19 mouse cellular contexts compared by ENCODE assay signal in the genomic region with DNA sequence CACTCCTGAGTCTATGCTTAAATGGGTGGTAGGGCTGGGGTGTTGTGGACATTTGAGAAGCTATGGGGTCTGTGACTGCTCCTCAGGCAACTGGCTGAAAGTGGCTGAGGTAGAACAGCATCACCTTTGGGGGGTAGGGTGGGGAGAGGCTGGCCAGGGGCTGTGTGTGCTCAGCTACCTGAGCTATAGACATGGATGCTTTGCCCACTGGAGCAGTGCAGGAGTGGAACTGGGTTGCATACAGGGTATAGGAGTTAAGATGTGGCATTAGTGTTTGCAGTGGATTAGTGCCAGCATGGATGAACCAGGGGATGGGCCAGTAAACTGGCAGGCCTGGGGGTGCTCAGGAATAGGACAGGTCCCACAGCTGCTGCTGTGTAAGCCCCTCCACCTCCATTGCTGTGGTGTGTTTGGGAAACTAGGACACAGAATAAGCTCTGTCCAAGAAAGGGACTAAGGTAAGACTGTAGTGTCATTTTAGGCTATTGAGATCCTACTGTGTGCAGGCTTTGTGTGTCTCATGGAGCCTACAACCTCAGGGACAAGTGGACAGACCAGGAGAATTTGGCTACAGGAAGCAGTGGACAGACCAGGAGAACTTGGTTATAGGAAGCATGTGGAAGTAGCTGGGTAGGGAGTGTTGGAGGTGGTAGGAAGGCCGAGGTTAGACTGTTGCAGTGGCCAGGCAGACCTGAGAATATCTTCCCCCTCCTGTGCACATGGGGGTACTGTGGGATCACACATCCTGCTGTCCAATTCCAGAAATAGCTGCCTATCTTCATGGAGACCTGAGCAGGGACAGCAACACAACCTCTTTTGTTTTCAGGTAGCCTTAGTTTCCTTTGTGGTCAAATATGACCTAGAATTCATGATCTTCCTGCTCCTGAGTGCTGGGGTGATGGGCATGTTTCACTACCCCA. TPM values are rescaled to one million over a fixed set of nuclear protein-coding genes. Genes with fewer than 3 reads are reported as not detected.
A peak's percentile ranks its signal among the peaks of the same experiment; 100 is the strongest.
DNase-seq lines count a peak whose midpoint lies in the region; ATAC-seq and TF ChIP-seq lines count a peak whose summit lies in the region.
"Had no signal": no experiment of that assay in that cellular context is flagged by ENCODE, and none has a peak within 500 bp of the region (broad histone marks: within the 10 kb centered on the region; RNA-seq: fewer than 3 reads in every experiment).

No protein-coding gene starts in this region.

- WGBS in kidney, embryonic 15.5 days, result 64% methylated on average over 1 of the region's 1 CpGs
- WGBS in liver, embryonic 11.5 days, result 55% methylated on average over 1 of the region's 1 CpGs

- peak; percentile 22 for DNase-seq in gastrocnemius, adult 2 months
- DNase-seq in gastrocnemius, postnatal 25 days, result no peak
- DNase-seq in kidney, adult 9 months, result no peak
- no peak for DNase-seq in CH12.LX (ENCODE audit: extremely low read depth)
- no peak for DNase-seq in liver, embryonic 11.5 days (ENCODE audit: low spot score)
- no peak for DNase-seq in adrenal gland, postnatal 4 days (ENCODE audit: low spot score in 2 of 2)
- DNase-seq in adrenal gland, postnatal 14 days, result no peak
- DNase-seq: adrenal gland, postnatal 36 days; gastrocnemius, postnatal 36 days; kidney, adult 18-20 months; kidney, postnatal 4 days; layer of hippocampus, postnatal 36 days; lung, postnatal 36 days; right cerebral cortex, postnatal 4 days; thymus, adult 2 months had no signal

- H3K27ac ChIP-seq in gastrocnemius, adult 2 months, result 0 out of 2 replicates have a peak overlapping the region, but pooled peaks have one; percentile 8
- peak overlapping the region; percentile 66; the same call in 1 of the 2 replicates for H3K27ac ChIP-seq in kidney, embryonic 15.5 days
- no peak overlapping the region for H3K27ac ChIP-seq in CH12.LX (ENCODE audit: insufficient read depth, low read depth)
- H3K27ac ChIP-seq in liver, embryonic 11.5 days (ENCODE audit: low read depth, low read length), result peak overlapping the region; percentile 38

- no peak for TF ChIP-seq POLR2A in CH12.LX (IDR thresholded peaks at IDR 0.05; ENCODE audit: low read depth, low read length)

- no peak for TF ChIP-seq RAD21 in CH12.LX (IDR thresholded peaks at IDR 0.05; ENCODE audit: low read depth, low read length)

- peak overlapping the region; percentile 18; the same call in 1 of the 2 replicates for H3K4me3 ChIP-seq in gastrocnemius, adult 2 months
- no peak overlapping the region for H3K4me3 ChIP-seq in kidney, embryonic 15.5 days (replicated peaks)
- H3K4me3 ChIP-seq in CH12.LX (replicated peaks in 1 of 3; ENCODE audit: low read depth in 2 of 3, low read length in 2 of 3, poor library complexity in 1 of 3), result no peak overlapping the region
- peak overlapping the region; percentile 20; the same call in 1 of the 2 replicates for H3K4me3 ChIP-seq in liver, embryonic 11.5 days (ENCODE audit: low read depth, low read length)

- dilution Hi-C loops in CH12.LX (cut with MboI; ENCODE audit: extremely low pct_ligation_motif_present, extremely low pct_unique_long_range_greater_than_20kb, low sequenced_read_pairs), result no loop called here

- H3K9ac ChIP-seq in kidney, embryonic 15.5 days, result no peak overlapping the region
- no peak overlapping the region for H3K9ac ChIP-seq in CH12.LX (ENCODE audit: insufficient read depth, low read depth)
- H3K9ac ChIP-seq in liver, embryonic 11.5 days (ENCODE audit: low read depth, low read length), result no peak overlapping the region

- peaks cover 43% of the 10 kb centered on the region for H3K4me1 ChIP-seq in kidney, embryonic 15.5 days
- H3K4me1 ChIP-seq in CH12.LX (ENCODE audit: control insufficient read depth in 1 of 2, insufficient read depth in 2 of 2), result peaks cover 20 to 41% of the 10 kb centered on the region in 2 experiments
- peaks cover 40% of the 10 kb centered on the region for H3K4me1 ChIP-seq in liver, embryonic 11.5 days (replicated peaks; ENCODE audit: control insufficient read depth, insufficient read depth, low read length)

- H3K36me3 ChIP-seq in kidney, embryonic 15.5 days, result peaks cover 25% of the 10 kb centered on the region
- peaks cover 26 to 35% of the 10 kb centered on the region in 2 experiments for H3K36me3 ChIP-seq in CH12.LX (replicated peaks in 1 of 2; ENCODE audit: control insufficient read depth in 1 of 2, insufficient read depth in 1 of 2, low read length in 1 of 2)
- peaks cover 12% of the 10 kb centered on the region for H3K36me3 ChIP-seq in liver, embryonic 11.5 days (ENCODE audit: control insufficient read depth, insufficient read depth, low read length)

- TF ChIP-seq EP300 in CH12.LX (IDR thresholded peaks at IDR 0.05; ENCODE audit: low read length), result no peak

- in situ Hi-C loops in CH12.LX (cut with MboI; ENCODE audit: low pct_ligation_motif_present, low pct_unique_long_range_greater_than_20kb, low sequenced_read_pairs), result no loop called here

- 0 out of 2 replicates have a peak, but pooled peaks cover 4% of the 10 kb centered on the region for H3K9me3 ChIP-seq in kidney, embryonic 15.5 days (replicated peaks)
- H3K9me3 ChIP-seq in CH12.LX (replicated peaks; ENCODE audit: low read length), result no peaks in the 10 kb centered on the region
- H3K9me3 ChIP-seq in liver, embryonic 11.5 days (ENCODE audit: control insufficient read depth, low read length), result no peaks in the 10 kb centered on the region

- peaks cover 16% of the 10 kb centered on the region for H3K27me3 ChIP-seq in kidney, embryonic 15.5 days
- H3K27me3 ChIP-seq in CH12.LX (replicated peaks), result no peaks in the 10 kb centered on the region
- H3K27me3 ChIP-seq in liver, embryonic 11.5 days (replicated peaks; ENCODE audit: control insufficient read depth, insufficient read depth, low read length), result peaks cover 21% of the 10 kb centered on the region

- intact Hi-C loops in gastrocnemius, adult 2 months (cut with DNase I), result loop anchor here (10.0 kb wide), 1 partner anchor 165 kb away; no protein-coding TSS in a partner anchor

- H3K4me2 ChIP-seq in kidney, embryonic 15.5 days, result no peak overlapping the region
- H3K4me2 ChIP-seq in CH12.LX (ENCODE audit: insufficient read depth, low read depth, poor library complexity, severe bottlenecking), result no peak overlapping the region
- H3K4me2 ChIP-seq in liver, embryonic 11.5 days, result peak overlapping the region; percentile 20

- TF ChIP-seq CTCF in gastrocnemius, adult 2 months (IDR thresholded peaks at IDR 0.05), result no peak; the same call in 1 of the 2 replicates
- TF ChIP-seq CTCF in CH12.LX (conservative IDR thresholded peaks at IDR 0.05 in 1 of 2, IDR thresholded peaks at IDR 0.05 in 1 of 2; ENCODE audit: low read depth in 2 of 2, low read length in 2 of 2), result no peak

- peaks cover 21% of the 10 kb centered on the region for H3K79me2 ChIP-seq in CH12.LX (replicated peaks; ENCODE audit: control insufficient read depth, extremely low read depth, insufficient read depth, poor library complexity, severe bottlenecking)

- ATAC-seq in kidney, embryonic 15.5 days (replicated peaks; ENCODE audit: low FRiP score), result no peak
- no peak for ATAC-seq in liver, embryonic 11.5 days (replicated peaks; ENCODE audit: low FRiP score)

RNA-seq across cellular contexts. Expression of gene Oaz1, which starts 3.2 kb away (rescaled TPM):
- 100 to 1,000 TPM; 579 to 691 TPM for total RNA-seq in gastrocnemius, adult 2 months (2021)
- 100 to 1,000 TPM; 651 to 657 TPM for total RNA-seq in gastrocnemius, postnatal 25 days (2021)
- 1,583 and 1,739 TPM in 2 replicates for polyA plus RNA-seq in kidney, embryonic 15.5 days (2015; fragmentation: Nextera tagmentation; extraction: Ambion mirVana)
- total RNA-seq in CH12.LX (2012; rRNA removed) (899 and 966 TPM in 2 replicates), CH12.LX (2014; rRNA removed) (792 and 1,081 TPM in 2 replicates)
- polyA plus RNA-seq in CH12.LX (2012; ENCODE audit: insufficient read length, low read depth), result 646 and 664 TPM in 2 replicates
- polyA plus RNA-seq in liver, embryonic 11.5 days (2014; fragmentation: Nextera tagmentation; extraction: Ambion mirVana), result 1,793 and 1,800 TPM in 2 replicates
- total RNA-seq in adrenal gland, postnatal 4 days (2021), result 100 to 1,000 TPM; 668 to 717 TPM
- 734 and 741 TPM in 2 replicates for total RNA-seq in adrenal gland, postnatal 14 days (2021)

RNA-seq across cellular contexts. Expression of gene Lingo3, which starts 14.2 kb away (rescaled TPM):
- total RNA-seq in gastrocnemius, adult 2 months (2021), result 10 to 100 TPM; 10.9 to 11.3 TPM
- total RNA-seq in gastrocnemius, postnatal 25 days (2021), result 10 to 100 TPM; 13.3 to 15.5 TPM
- 0.83 and 1.2 TPM in 2 replicates for polyA plus RNA-seq in kidney, embryonic 15.5 days (2015; fragmentation: Nextera tagmentation; extraction: Ambion mirVana)
- total RNA-seq in CH12.LX (2012; rRNA removed) (0.08 and 0.21 TPM in 2 replicates), CH12.LX (2014; rRNA removed) (not detected in 2 replicates)
- not detected in 2 replicates for polyA plus RNA-seq in CH12.LX (2012; ENCODE audit: insufficient read length, low read depth)
- polyA plus RNA-seq in liver, embryonic 11.5 days (2014; fragmentation: Nextera tagmentation; extraction: Ambion mirVana), result 0.05 TPM in 1 of 2 replicates, not detected in the other
- total RNA-seq in adrenal gland, postnatal 4 days (2021), result 1 to 10 TPM; 1.1 to 1.5 TPM
- 1.0 and 1.2 TPM in 2 replicates for total RNA-seq in adrenal gland, postnatal 14 days (2021)
- polyA plus RNA-seq: G1E had no signal

RNA-seq across cellular contexts. Expression of gene Jsrp1, which starts 16.3 kb away (rescaled TPM):
- 100 to 1,000 TPM; 397 to 414 TPM for total RNA-seq in gastrocnemius, adult 2 months (2021)
- total RNA-seq in gastrocnemius, postnatal 25 days (2021), result 100 to 1,000 TPM; 395 to 415 TPM
- 5.6 and 5.7 TPM in 2 replicates for polyA plus RNA-seq in kidney, embryonic 15.5 days (2015; fragmentation: Nextera tagmentation; extraction: Ambion mirVana)
- total RNA-seq in CH12.LX (2012; rRNA removed), result 0.34 and 0.72 TPM in 2 replicates
- 0.30 and 0.35 TPM in 2 replicates for total RNA-seq in CH12.LX (2014; rRNA removed)
- polyA plus RNA-seq in CH12.LX (2012; ENCODE audit: insufficient read length, low read depth), result 0.95 and 1.1 TPM in 2 replicates
- 1.1 and 1.5 TPM in 2 replicates for polyA plus RNA-seq in liver, embryonic 11.5 days (2014; fragmentation: Nextera tagmentation; extraction: Ambion mirVana)
- total RNA-seq in adrenal gland, postnatal 4 days (2021), result 10 to 100 TPM; 12.7 to 18.4 TPM
- total RNA-seq in adrenal gland, postnatal 14 days (2021), result 2.8 and 3.1 TPM in 2 replicates
- total RNA-seq: common myeloid progenitor, adult 5-6 weeks; G1E had no signal
- polyA plus RNA-seq: thymus, adult 2 months had no signal

RNA-seq across cellular contexts. Expression of gene Amh, which starts 24.6 kb away (rescaled TPM):
- under 1 TPM; 0.38 to 0.98 TPM for total RNA-seq in gastrocnemius, adult 2 months (2021)
- under 1 TPM; 0.20 to 0.21 TPM for total RNA-seq in gastrocnemius, postnatal 25 days (2021)
- 0.09 TPM in 1 of 2 replicates, not detected in the other for polyA plus RNA-seq in kidney, embryonic 15.5 days (2015; fragmentation: Nextera tagmentation; extraction: Ambion mirVana)
- 0.59 and 0.71 TPM in 2 replicates for total RNA-seq in CH12.LX (2012; rRNA removed)
- 0.43 TPM in 1 of 2 replicates, not detected in the other for total RNA-seq in CH12.LX (2014; rRNA removed)
- polyA plus RNA-seq in CH12.LX (2012; ENCODE audit: insufficient read length, low read depth), result 0.78 and 1.1 TPM in 2 replicates
- 0.14 TPM in 1 of 2 replicates, not detected in the other for polyA plus RNA-seq in liver, embryonic 11.5 days (2014; fragmentation: Nextera tagmentation; extraction: Ambion mirVana)
- 1 to 10 TPM in 1 of 2 experiments, under 1 TPM in 1; 0.79 to 1.1 TPM for total RNA-seq in adrenal gland, postnatal 4 days (2021)
- 0.74 and 0.94 TPM in 2 replicates for total RNA-seq in adrenal gland, postnatal 14 days (2021)
- total RNA-seq: common myeloid progenitor, adult 5-6 weeks had no signal
- polyA plus RNA-seq: limb, embryonic 11.5 days had no signal

RNA-seq across cellular contexts. Expression of gene Lsm7, which starts 25.4 kb away (rescaled TPM):
- total RNA-seq in gastrocnemius, adult 2 months (2021), result 10 to 100 TPM; 13.5 to 20.0 TPM
- total RNA-seq in gastrocnemius, postnatal 25 days (2021), result 10 to 100 TPM; 19.0 to 22.3 TPM
- 303 and 328 TPM in 2 replicates for polyA plus RNA-seq in kidney, embryonic 15.5 days (2015; fragmentation: Nextera tagmentation; extraction: Ambion mirVana)
- total RNA-seq in CH12.LX (2012; rRNA removed) (374 and 409 TPM in 2 replicates), CH12.LX (2014; rRNA removed) (411 and 435 TPM in 2 replicates)
- 171 and 198 TPM in 2 replicates for polyA plus RNA-seq in CH12.LX (2012; ENCODE audit: insufficient read length, low read depth)
- 403 and 453 TPM in 2 replicates for polyA plus RNA-seq in liver, embryonic 11.5 days (2014; fragmentation: Nextera tagmentation; extraction: Ambion mirVana)
- 10 to 100 TPM; 50.4 to 52.9 TPM for total RNA-seq in adrenal gland, postnatal 4 days (2021)
- 35.1 and 43.3 TPM in 2 replicates for total RNA-seq in adrenal gland, postnatal 14 days (2021)

Comparison
In these comparisons a context has a peak if more than half of its experiments do, and no peak if none do; other contexts are left out.
1. H3K4me3 ChIP-seq: peak in gastrocnemius, adult 2 months (single experiment) and liver, embryonic 11.5 days (single experiment); none in kidney, embryonic 15.5 days (single experiment) and CH12.LX (0 of 3).
2. RNA of gene Jsrp1, which starts 16.3 kb away (total RNA-seq): 395 to 415 TPM in gastrocnemius, postnatal 25 days and 397 to 414 TPM in gastrocnemius, adult 2 months; 12.7 to 18.4 TPM in adrenal gland, postnatal 4 days, 2.8 to 3.1 TPM in adrenal gland, postnatal 14 days and 0.30 to 0.72 TPM in CH12.LX; every median in the first group is over 10 times any median in the second.